Mouse (Mus musculus) lung, postnatal 0 days (tissue): Measurements from ENCODE around the gene Tmem175. TPM values are rescaled to one million over a fixed set of nuclear protein-coding genes. Genes with fewer than 3 reads are reported as not detected.

Source experiments
- ATAC-seq: fragments of 200-750 bp; cut with Nextera tagmentation; 2 replicates; pipeline ENCODE4 v1.8.0; 2017; ENCODE audit warnings: moderate library complexity
- DNase-seq: peaks from one replicate; pipeline ENCODE4 v3.0.0-alpha.2; 2016; ENCODE audit warnings: low spot score
- H3K27ac ChIP-seq: fragments of 300-500 bp; sonication (generic); 2 replicates; pipeline ENCODE4 v1.5.1; 2014; ENCODE audit warnings: antibody characterized with exemption, mild to moderate bottlenecking, low read length, mixed read lengths
- H3K27me3 ChIP-seq: fragments of 300-500 bp; sonication (generic); replicated peaks from 2 replicates; pipeline ENCODE4 v1.6.1; 2014; ENCODE audit warnings: low read length, mixed read lengths; ENCODE audit not compliant: insufficient read depth
- H3K36me3 ChIP-seq: fragments of 300-500 bp; sonication (generic); 2 replicates; pipeline ENCODE4 v1.6.1; 2014; ENCODE audit warnings: low read length, mixed read lengths; ENCODE audit not compliant: insufficient read depth
- H3K4me1 ChIP-seq: fragments of 300-500 bp; sonication (generic); 2 replicates; pipeline ENCODE4 v1.6.1; 2014; ENCODE audit warnings: antibody characterized with exemption, low read depth, low read length, mixed read lengths; ENCODE audit not compliant: insufficient read depth
- H3K4me2 ChIP-seq: fragments of 300-500 bp; sonication (generic); replicated peaks from 2 replicates; pipeline ENCODE4 v1.6.1; 2014; ENCODE audit warnings: low read depth, mild to moderate bottlenecking, low read length, moderate library complexity, mixed read lengths
- H3K4me3 ChIP-seq: fragments of 300-500 bp; sonication (generic); 2 replicates; pipeline ENCODE4 v1.5.1; 2014; ENCODE audit warnings: low read depth, low read length
- H3K9ac ChIP-seq: fragments of 300-500 bp; sonication (generic); replicated peaks from 2 replicates; pipeline ENCODE4 v1.6.1; 2014; ENCODE audit warnings: low read depth, mild to moderate bottlenecking
- H3K9me3 ChIP-seq: fragments of 300-500 bp; sonication (generic); 2 replicates; pipeline ENCODE4 v1.6.1; 2016; ENCODE audit warnings: low read length, mixed read lengths
- CTCF ChIP-seq: IDR thresholded peaks from 2 replicates; pipeline ENCODE4 v1.5.1; 2016; ENCODE audit warnings: antibody characterized with exemption, mild to moderate bottlenecking
- EP300 ChIP-seq: IDR thresholded peaks from 2 replicates; pipeline ENCODE4 v1.6.1; 2016; ENCODE audit warnings: antibody characterized with exemption, mild to moderate bottlenecking, control low read depth
- WGBS: fragments of 180-500 bp; shearing (Covaris S2); extraction: QIAGEN DNeasy Blood & Tissue Kit; methylation state at CpG from one replicate; pipeline ENCODE4 v1.1.7; 2014; 5-methylcytosine and 5-hydroxymethylcytosine counted together
- polyA plus RNA-seq: library from polyadenylated mRNA; unstranded; fragments of >200 nt; fragmentation: Nextera tagmentation; extraction: Ambion mirVana; gene quantifications from 2 replicates; pipeline ENCODE4 v1.2.1, GENCODE M21; 2015

The Tmem175 gene
- polyA plus RNA-seq, 1 experiment from 2014 or later: 24.8 TPM

DNA sequence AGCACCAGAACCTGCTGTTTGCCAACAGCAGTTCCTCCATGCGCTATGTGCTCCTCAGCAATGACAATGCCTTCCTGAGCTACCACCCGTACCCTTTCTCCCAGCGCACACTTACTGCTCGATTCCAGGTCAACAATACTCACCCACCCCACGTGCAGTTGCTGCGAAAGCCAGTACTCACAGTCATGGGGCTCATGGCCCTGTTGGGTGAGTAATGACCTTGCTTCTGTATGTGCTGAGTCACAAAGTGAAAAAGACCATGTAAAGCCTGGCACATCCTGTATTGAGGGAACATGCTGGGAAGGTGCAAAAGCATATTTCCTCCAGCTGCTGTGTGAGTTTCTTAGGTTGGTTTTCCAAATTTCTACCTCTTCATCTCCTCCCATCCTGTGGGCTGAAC, 51.3 kb downstream of the Tmem175 start:
- no peak for TF ChIP-seq CTCF
- TF ChIP-seq EP300: no peak
- ATAC-seq (no peak), DNase-seq (no peak)
- H3K4me3 ChIP-seq: no peak overlapping the region
- no peak overlapping the region for H3K4me2 ChIP-seq
- H3K4me1 ChIP-seq: peaks cover 9% of the 10 kb centered on the region; the same call in 1 of the 2 replicates
- 90% methylated on average over 6 of the region's 6 CpGs for WGBS
- H3K27me3 ChIP-seq: no peaks in the 10 kb centered on the region
- no peaks in the 10 kb centered on the region for H3K9me3 ChIP-seq
- H3K27ac ChIP-seq: no peak overlapping the region
- H3K9ac ChIP-seq: no peak overlapping the region
- no peaks in the 10 kb centered on the region for H3K36me3 ChIP-seq

DNA sequence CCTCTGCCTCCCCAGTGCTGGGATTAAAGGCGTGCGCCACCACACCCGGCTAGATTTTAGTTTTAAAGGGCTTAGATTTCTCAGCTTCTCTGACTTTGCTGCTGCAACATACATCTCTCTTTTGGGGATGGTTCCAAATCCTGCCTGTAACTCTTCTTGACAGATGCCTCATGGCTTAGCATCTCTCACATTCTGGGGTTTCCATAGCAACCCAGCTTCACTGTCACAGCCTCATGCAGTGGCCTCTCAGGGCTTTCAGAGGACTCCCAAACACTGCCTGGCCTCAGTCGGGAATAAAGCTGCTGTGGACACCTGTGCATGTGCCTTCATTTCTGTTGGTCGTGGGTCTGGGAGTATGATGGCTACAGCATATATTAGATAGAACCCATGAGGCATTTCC, 59.5 kb downstream of the Tmem175 start:
- Histone ChIP-seq H3K4me1 (no peaks in the 10 kb centered on the region), H3K27ac (no peak overlapping the region), H3K9ac (no peak overlapping the region), H3K4me2 (no peak overlapping the region), H3K27me3 (no peaks in the 10 kb centered on the region), H3K9me3 (no peaks in the 10 kb centered on the region), H3K36me3 (no peaks in the 10 kb centered on the region), H3K4me3 (no peak overlapping the region)
- DNase-seq: no peak
- WGBS: 75% methylated on average over 5 of the region's 5 CpGs
- TF ChIP-seq EP300: no peak
- TF ChIP-seq CTCF: no peak
- no peak for ATAC-seq

DNA sequence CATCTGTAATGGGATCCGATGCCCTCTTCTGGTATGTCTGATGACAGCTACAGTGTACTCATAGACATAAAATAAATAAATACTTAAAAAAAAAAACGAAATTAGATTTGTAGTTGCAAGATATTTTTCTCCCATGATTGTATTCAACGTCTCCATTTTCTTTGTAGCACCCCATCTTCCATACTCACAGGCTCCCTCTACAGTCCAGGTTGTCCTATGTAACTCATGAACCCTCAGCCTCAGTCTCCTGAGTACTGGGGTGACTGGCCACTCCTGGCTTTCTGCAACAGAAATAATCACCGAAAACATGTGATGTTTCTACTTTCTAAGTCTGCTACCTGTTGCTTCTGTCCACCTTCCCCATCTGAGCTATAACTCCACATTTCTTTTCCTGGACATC, 61.6 kb downstream of the Tmem175 start:
- no peak overlapping the region for H3K4me3 ChIP-seq
- no peak overlapping the region for H3K9ac ChIP-seq
- no peak for ATAC-seq
- no peaks in the 10 kb centered on the region for H3K36me3 ChIP-seq
- no peak overlapping the region for H3K27ac ChIP-seq
- no peaks in the 10 kb centered on the region; the same call in 1 of the 2 replicates for H3K4me1 ChIP-seq
- no peaks in the 10 kb centered on the region for H3K27me3 ChIP-seq
- 62% methylated on average over 4 of the region's 4 CpGs for WGBS
- TF ChIP-seq EP300 (no peak), CTCF (peak; percentile 41)
- no peaks in the 10 kb centered on the region for H3K9me3 ChIP-seq
- no peak overlapping the region for H3K4me2 ChIP-seq
- DNase-seq: peak; percentile 23

DNA sequence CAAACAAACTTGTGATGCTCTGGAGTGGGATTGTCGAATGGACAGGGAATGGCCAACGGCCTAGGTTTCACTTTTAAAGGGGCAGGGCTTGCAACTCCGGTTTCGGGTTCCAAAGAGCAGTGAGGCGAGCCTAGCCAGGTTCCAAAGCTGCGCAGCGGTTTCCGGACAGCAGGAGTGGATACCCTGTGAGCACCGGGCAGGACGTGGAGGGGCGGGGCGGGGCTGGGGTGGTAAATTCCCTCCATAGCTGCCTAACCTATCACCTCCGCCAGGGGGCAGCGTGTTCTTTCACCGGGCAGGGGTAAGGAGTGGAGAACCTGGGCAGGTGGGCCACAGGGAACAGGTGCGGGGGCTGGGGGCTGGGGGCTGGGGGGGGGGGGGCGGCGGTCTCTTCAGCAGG, 62.7 kb downstream of the Tmem175 start, which contains the start of gene Fgfrl1:
TSS of gene Fgfrl1 (plus strand) at position 112 of the 400 bp plus-strand sequence.
- peak within 1 kb of the TSS; percentile 25 for H3K4me3 ChIP-seq
- ATAC-seq (peak; percentile 32), DNase-seq (peak; percentile 77)
- no peak within 1 kb of the TSS for H3K27ac ChIP-seq
- H3K9ac ChIP-seq: no peak within 1 kb of the TSS; the same call in 1 of the 2 replicates
- no peaks in the 10 kb centered on the region for H3K27me3 ChIP-seq
- no peaks in the 10 kb centered on the region for H3K9me3 ChIP-seq
- WGBS: 0% methylated on average over 16 of the region's 18 CpGs
- H3K4me1 ChIP-seq: no peaks in the 10 kb centered on the region; the same call in 1 of the 2 replicates
- peak; percentile 70 for TF ChIP-seq CTCF
- TF ChIP-seq EP300: no peak
- H3K36me3 ChIP-seq: no peaks in the 10 kb centered on the region
- H3K4me2 ChIP-seq: peak within 1 kb of the TSS; percentile 98

DNA sequence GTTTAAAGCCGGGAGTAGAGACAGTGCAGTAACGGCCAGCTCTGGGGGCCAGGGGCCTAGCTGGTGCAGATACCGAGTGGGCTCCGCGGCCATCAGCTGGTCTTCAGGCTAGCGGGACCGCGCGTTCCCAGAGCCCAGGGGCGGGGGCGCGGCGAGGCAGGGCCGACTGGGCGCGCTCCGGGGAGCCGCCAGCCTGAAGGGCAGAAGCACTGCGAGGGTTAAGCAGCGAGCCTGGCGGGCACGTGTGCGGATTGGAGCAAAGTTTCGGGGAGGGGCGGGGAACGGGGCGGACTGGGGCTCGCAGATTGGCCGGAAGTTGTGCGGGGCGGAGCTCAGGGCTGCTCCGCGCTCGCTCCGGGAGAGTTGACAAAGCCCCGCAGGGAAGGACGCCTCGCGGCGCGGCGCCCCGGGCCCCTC, 64.3 kb downstream of the Tmem175 start:
- no peaks in the 10 kb centered on the region for H3K9me3 ChIP-seq
- H3K36me3 ChIP-seq: no peaks in the 10 kb centered on the region
- DNase-seq (peak; percentile 97), ATAC-seq (peak; percentile 97)
- peak overlapping the region; percentile 89 for H3K4me3 ChIP-seq
- H3K4me2 ChIP-seq: peak overlapping the region; percentile 98
- TF ChIP-seq CTCF (no peak; the same call in 1 of the 2 replicates), EP300 (no peak)
- no peaks in the 10 kb centered on the region for H3K27me3 ChIP-seq
- H3K9ac ChIP-seq: peak overlapping the region; percentile 53; the same call in 1 of the 2 replicates
- no peaks in the 10 kb centered on the region; the same call in 1 of the 2 replicates for H3K4me1 ChIP-seq
- WGBS: under 1% methylated on average over 40 of the region's 43 CpGs
- 0 out of 2 replicates have a peak overlapping the region, but pooled peaks have one; percentile 47 for H3K27ac ChIP-seq

DNA sequence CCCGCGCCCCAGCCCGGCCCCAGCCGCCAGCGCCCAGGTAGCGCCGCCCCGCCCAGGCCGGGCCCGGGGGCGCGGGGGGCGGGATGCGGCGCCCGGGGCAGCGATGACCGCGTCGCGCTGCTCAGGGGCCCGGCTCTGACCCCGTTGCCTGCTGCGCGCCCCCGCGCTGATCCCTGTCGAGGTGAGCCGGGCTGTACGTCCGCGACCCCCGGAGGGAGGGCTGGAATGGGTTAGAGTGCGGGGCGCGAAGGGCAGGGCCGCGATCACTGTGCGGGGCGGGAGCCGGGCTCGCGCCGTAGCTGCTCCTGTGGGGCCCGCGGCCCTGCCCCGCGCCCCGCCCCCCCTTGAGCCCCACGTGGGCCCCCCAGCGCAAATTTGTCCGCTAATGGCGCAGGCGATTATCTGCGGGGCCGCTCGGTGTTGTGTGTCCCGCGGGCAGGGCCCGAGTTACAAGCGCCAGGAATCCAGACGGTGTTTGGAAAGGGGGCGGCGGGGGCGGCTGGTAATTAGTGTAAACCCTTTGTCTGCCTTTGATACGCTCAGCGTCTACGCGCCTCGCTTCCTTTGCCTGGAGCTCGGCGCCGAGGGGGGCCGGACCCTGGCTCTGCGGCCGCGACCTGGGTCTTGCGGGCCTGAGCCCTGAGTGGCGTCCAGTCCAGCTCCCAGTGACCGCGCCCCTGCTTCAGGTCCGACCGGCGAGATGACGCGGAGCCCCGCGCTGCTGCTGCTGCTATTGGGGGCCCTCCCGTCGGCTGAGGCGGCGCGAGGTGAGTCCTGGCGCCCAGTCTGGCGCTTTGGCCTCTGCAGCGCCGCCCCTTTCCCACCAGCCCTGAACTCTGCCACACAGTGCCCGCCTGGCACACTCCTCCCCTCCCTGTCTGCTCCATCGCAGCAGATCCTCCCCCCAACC, 65.0 kb downstream of the Tmem175 start:
- TF ChIP-seq EP300 (no peak), CTCF (no peak)
- Histone ChIP-seq H3K36me3 (no peaks in the 10 kb centered on the region), H3K9ac (peak overlapping the region; percentile 53), H3K9me3 (no peaks in the 10 kb centered on the region), H3K4me1 (no peaks in the 10 kb centered on the region; the same call in 1 of the 2 replicates), H3K4me2 (peak overlapping the region; percentile 98), H3K4me3 (peak overlapping the region; percentile 89), H3K27me3 (no peaks in the 10 kb centered on the region), H3K27ac (peak overlapping the region; percentile 47; the same call in 1 of the 2 replicates)
- peak; percentile 54 for ATAC-seq
- under 1% methylated on average over 64 of the region's 99 CpGs for WGBS
- DNase-seq: peak; percentile 56
